Mouse (Mus musculus) CD8-positive naive resting alpha-beta T cell, adult 2 months (primary cell): ENCODE data around the gene Golga7b.

ENCODE experiments used
- DNase-seq, 2 experiments: peaks; one replicate each; pipeline ENCODE4 v3.0.0; 2022; ENCODE audit warnings: low read depth in 2 of 2, low spot score in 2 of 2

The Golga7b gene

GRCm38 (mm10) chr19:42249976-42250914 is 2.9 kb downstream of the Golga7b start:
- no peak for DNase-seq

- DNase-seq: no peak
Measured at GRCm38 (mm10) chr19:42255438-42255783, 8.0 kb downstream of the Golga7b start.

GRCm38 (mm10) chr19:42255784-42256610 is 8.6 kb downstream of the Golga7b start:
- no peak for DNase-seq

- DNase-seq: no peak
Measured at GRCm38 (mm10) chr19:42256611-42257240, 9.4 kb downstream of the Golga7b start.

GRCm38 (mm10) chr19:42257241-42257635 is 9.9 kb downstream of the Golga7b start:
- DNase-seq: no peak

GRCm38 (mm10) chr19:42258031-42258430 is 10.7 kb downstream of the Golga7b start:
- no peak for DNase-seq

GRCm38 (mm10) chr19:42258596-42258995 is 11.2 kb downstream of the Golga7b start:
- DNase-seq: no peak

- DNase-seq: no peak
Measured at GRCm38 (mm10) chr19:42260486-42260885, 13.1 kb downstream of the Golga7b start.

GRCm38 (mm10) chr19:42263524-42263923 is 16.1 kb downstream of the Golga7b start:
- no peak for DNase-seq

GRCm38 (mm10) chr19:42268337-42268736 is 21.0 kb downstream of the Golga7b start:
- no peak for DNase-seq

GRCm38 (mm10) chr19:42270119-42270518 is 22.7 kb downstream of the Golga7b start:
- DNase-seq: no peak

- no peak for DNase-seq
Measured at GRCm38 (mm10) chr19:42271182-42271581, 23.8 kb downstream of the Golga7b start.

GRCm38 (mm10) chr19:42272003-42272963 is 24.9 kb downstream of the Golga7b start:
- peak; percentile 25 to 50 for DNase-seq

GRCm38 (mm10) chr19:42277288-42277687 is 29.9 kb downstream of the Golga7b start:
- no peak for DNase-seq

GRCm38 (mm10) chr19:42278461-42278860 is 31.1 kb downstream of the Golga7b start:
- DNase-seq: no peak

GRCm38 (mm10) chr19:42279611-42280010 is 32.2 kb downstream of the Golga7b start:
- no peak for DNase-seq

- no peak for DNase-seq
Measured at GRCm38 (mm10) chr19:42284178-42284577, 36.8 kb downstream of the Golga7b start.

GRCm38 (mm10) chr19:42288361-42288760 is 41.0 kb downstream of the Golga7b start:
- DNase-seq: no peak

- no peak for DNase-seq
Measured at GRCm38 (mm10) chr19:42290954-42291661, 43.7 kb downstream of the Golga7b start.

GRCm38 (mm10) chr19:42292106-42292505 is 44.7 kb downstream of the Golga7b start:
- no peak for DNase-seq
